16 mouse cellular contexts compared by ENCODE assay signal in genomic region chr9:72851541-72851940, GRCm38 (mm10).
"Had no signal": no experiment of that assay in that cellular context is flagged by ENCODE, and none has a peak within 500 bp of the region (broad histone marks: within the 10 kb centered on the region; RNA-seq: fewer than 3 reads in every experiment).

No protein-coding gene starts in this region.

- H3K9me3 ChIP-seq: neural tube, embryonic 15.5 days; stomach, embryonic 15.5 days had no signal

- H3K4me1 ChIP-seq: stomach, embryonic 15.5 days had no signal

- H3K36me3 ChIP-seq: neural tube, embryonic 15.5 days; stomach, embryonic 15.5 days had no signal

- DNase-seq: retina, postnatal 1 day; right cerebral cortex, adult 18-20 months; right cerebral cortex, postnatal 14 days; right cerebral cortex, postnatal 25 days; right cerebral cortex, postnatal 4 days; spleen, adult 18-20 months; thymus, adult 18-20 months; thymus, adult 2 months; thymus, postnatal 14 days; thymus, postnatal 25 days; thymus, postnatal 36 days; thymus, postnatal 4 days had no signal

- H3K4me2 ChIP-seq: neural tube, embryonic 13.5 days; neural tube, embryonic 15.5 days; stomach, embryonic 15.5 days had no signal

- H3K9ac ChIP-seq: neural tube, embryonic 13.5 days; neural tube, embryonic 15.5 days; stomach, embryonic 15.5 days had no signal

- H3K27ac ChIP-seq: neural tube, embryonic 13.5 days; neural tube, embryonic 15.5 days; stomach, embryonic 15.5 days; stomach, postnatal 0 days had no signal

- H3K27me3 ChIP-seq: neural tube, embryonic 15.5 days; stomach, embryonic 15.5 days had no signal

- H3K4me3 ChIP-seq: neural tube, embryonic 13.5 days; neural tube, embryonic 15.5 days; stomach, embryonic 15.5 days had no signal
